Mouse (Mus musculus) cerebellum, adult 11 months (tissue): Measurements from ENCODE around the gene Elfn1.

Source experiments
- DNase-seq: peaks from one replicate; pipeline ENCODE4 v3.0.0; 2022

Elfn1 gene

GRCm38 (mm10) chr5:139907714-139908242 lies at the start of gene Elfn1:
Gene Elfn1, plus strand, starts transcription at chr5:139907943.
- no peak for DNase-seq

DNA sequence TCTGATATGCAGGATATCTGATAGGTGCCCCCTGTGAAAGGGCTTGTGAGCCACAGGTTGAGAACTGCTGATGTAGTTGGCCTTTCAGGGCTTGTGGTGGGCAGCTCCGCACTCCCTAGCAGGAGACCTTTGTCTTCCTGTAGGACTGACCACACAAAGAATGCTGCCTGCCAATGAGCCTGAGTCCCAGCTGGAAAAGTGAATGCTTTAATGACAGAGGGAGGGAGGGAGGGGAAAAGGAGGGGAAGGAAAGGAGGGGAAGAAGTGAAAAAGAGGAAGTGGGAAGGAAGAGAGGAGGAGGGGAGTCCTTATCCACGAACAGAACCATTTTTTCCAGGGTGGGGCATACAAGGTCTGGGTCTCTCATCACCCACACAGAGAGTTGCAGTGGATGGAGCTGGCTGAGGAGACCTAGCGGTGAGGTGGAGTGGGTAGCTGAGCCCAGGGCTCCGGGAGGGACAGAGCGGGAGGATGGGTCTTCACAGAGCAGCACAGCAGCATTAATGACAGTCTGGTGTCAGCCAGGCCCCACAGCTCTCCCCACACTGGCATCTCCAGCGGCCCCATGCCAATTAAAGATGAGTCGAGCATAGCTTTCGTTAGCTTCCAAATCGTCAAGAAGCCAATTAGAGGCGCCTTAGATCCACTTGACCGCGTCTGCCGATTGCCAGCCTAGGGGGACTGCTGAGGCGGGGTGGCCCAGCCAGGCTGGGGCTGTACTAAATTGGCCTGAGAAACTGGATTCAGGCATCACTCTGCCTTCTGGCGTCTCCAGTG lies 47.2 kb upstream of the Elfn1 start:
- no peak for DNase-seq

- DNase-seq: no peak
Measured at GRCm38 (mm10) chr5:139862759-139863158, 45.0 kb upstream of the Elfn1 start.

GRCm38 (mm10) chr5:139870886-139871285 lies 36.9 kb upstream of the Elfn1 start:
- no peak for DNase-seq

DNA sequence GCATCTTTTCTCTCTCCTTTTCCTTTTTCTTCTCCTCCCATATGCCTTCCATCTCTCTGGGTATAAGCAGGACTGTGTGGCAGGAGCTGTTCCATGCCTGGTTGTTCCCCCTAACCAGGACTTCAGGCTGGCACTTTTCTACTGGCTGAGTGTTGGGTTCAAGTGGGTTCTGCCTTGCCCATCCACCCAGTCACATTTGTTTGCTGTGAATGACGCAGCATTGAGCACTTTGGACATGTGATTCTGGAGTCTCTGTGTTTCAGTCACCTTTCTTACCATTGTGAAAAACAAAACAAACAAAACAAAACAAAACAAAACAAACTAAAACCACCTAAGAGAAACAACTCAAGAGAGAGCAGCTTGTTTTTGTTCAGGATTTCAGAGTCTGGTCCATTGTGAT lies 36.2 kb upstream of the Elfn1 start:
- no peak for DNase-seq

DNA sequence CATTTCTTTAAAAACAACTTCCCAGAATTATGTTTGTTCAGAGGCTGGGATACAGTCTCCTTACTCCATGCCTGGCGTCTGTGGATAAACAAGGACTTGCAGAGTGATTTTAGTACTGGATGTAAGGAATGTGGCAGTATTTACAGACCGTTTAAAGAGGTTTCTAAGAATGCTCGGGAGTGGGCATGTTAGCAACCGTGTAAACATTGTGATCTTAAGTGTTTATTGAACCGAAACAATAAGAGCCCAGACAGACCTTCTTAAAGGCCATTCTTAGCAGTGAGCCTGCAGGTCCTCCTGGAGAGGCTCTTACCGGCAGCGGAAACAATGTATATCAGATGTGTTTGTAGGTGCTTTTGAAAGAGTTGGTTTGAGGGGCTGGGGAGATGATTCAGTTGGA lies 30.2 kb upstream of the Elfn1 start:
- no peak for DNase-seq

DNA sequence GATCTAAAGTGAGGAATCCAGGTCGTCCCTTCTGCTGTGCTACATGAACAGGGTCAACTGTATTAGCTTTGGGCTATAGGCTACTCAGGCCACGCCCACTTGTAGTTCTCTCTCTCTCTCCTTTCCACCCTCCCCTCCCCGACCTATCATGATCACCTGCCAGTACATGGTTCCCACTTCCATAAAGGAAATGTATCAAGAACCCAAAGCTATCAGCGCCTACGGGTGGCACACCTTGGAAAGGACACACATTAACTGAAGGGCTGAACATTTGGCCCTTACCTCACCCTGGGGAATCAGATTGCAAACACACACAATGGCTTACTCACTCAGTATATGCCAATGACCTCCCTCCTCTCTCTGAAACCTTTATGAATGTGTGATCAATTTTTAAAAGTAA lies 28.0 kb upstream of the Elfn1 start:
- no peak for DNase-seq

DNA sequence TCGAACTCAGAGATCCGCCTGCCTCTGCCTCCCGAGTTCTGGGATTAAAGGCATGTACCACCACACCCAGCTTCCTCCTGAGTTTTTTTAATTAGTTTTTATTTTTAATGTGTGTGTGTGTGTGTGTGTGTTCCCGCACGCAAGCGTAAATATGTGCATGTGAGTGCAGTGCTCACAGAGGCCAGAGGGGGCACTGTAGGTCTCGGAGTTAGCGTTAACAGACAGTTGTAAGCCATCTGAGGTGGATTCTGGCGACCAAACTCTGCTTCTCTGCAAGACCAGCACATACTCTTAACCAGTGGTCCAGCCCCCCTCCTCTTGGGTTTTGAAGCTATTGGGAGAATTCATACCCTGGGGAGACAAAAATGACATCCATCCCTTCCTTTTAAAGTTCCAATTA lies 26.6 kb upstream of the Elfn1 start:
- DNase-seq: no peak

GRCm38 (mm10) chr5:139888624-139889023 lies 19.1 kb upstream of the Elfn1 start:
- no peak for DNase-seq

- DNase-seq: no peak
Measured at GRCm38 (mm10) chr5:139889370-139889769, 18.4 kb upstream of the Elfn1 start.

DNA sequence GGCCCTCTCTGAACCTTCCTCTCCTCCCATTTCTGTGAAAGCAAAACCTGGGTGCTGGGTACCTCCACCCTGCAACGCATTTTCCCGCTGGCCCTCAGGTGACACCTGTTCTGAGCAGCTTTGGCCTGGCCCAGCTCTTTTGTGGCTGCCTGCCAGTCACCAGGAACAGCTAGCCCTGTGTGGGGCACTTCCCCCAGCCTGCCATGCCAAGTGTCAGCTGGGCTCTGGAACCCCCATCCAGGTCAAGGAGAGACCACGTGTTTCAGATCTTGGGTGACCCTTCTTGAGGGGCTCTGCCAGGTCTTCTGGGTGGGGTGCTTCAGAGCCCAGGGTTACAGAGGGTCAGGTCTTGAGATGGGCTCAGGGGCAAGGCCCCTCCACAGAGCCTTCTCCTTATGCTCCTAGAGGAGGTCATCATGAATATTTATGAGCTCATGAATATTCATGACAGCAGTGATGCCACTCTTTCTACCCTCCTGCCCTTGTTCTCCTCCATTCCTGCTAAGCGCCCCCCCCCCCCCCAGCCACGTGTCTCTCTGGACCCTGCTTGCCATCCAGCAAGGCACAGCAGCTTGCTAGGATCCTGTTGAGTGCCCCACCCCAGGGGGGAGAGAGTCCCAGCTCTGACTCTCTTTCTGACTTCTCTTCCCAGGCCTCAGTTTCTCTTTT lies 15.3 kb upstream of the Elfn1 start:
- DNase-seq: no peak

- DNase-seq: no peak
Measured at GRCm38 (mm10) chr5:139892995-139893345, 14.8 kb upstream of the Elfn1 start.

GRCm38 (mm10) chr5:139894025-139894508 lies 13.7 kb upstream of the Elfn1 start:
- DNase-seq: no peak

GRCm38 (mm10) chr5:139899044-139899443 lies 8.7 kb upstream of the Elfn1 start:
- no peak for DNase-seq

DNA sequence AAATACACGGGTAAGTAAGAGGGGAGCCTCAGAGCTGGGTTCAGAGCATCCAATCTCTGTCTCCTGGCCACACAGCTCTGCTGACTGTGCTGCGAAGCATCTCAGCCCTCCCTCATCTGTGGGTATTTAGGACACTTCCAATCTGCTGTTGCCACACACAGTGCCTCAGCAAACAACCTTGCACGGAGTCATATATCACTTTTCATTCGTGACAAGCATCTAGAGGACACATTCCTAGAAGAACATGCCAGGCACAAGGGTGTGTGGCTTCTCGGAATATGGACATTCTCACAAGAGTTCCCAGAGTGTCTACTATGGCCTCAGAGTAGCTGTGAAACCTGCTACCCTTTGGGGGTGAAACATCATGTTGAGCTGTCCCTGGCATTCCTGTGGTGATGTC lies 2.6 kb upstream of the Elfn1 start:
- DNase-seq: no peak

DNA sequence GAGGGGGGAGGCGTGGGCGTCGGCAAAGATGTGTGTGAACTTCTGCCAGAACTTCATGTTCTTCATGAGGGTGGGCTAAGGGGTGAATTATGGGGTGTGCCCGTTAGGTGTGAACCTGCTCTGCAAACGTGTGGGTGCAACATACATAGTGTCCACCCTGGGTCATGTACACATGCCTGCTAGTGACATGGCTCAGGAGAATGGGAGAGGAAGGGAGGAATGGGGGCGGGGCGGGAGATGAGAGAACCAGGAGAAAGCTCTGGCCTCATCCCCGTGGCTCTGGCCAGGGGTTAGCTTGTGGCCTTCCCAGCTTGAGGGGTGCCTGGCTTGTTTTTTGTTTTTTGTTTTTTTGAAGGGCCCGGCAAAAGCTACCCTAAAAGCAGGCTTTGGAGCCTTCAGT lies 1.2 kb upstream of the Elfn1 start:
- DNase-seq: no peak

- DNase-seq: no peak
Measured at GRCm38 (mm10) chr5:139907241-139907640, 502 bp upstream of the Elfn1 start.

- no peak for DNase-seq
Measured at GRCm38 (mm10) chr5:139908243-139908810, 584 bp downstream of the Elfn1 start.

GRCm38 (mm10) chr5:139908811-139909627 lies 1.3 kb downstream of the Elfn1 start:
- no peak for DNase-seq

DNA sequence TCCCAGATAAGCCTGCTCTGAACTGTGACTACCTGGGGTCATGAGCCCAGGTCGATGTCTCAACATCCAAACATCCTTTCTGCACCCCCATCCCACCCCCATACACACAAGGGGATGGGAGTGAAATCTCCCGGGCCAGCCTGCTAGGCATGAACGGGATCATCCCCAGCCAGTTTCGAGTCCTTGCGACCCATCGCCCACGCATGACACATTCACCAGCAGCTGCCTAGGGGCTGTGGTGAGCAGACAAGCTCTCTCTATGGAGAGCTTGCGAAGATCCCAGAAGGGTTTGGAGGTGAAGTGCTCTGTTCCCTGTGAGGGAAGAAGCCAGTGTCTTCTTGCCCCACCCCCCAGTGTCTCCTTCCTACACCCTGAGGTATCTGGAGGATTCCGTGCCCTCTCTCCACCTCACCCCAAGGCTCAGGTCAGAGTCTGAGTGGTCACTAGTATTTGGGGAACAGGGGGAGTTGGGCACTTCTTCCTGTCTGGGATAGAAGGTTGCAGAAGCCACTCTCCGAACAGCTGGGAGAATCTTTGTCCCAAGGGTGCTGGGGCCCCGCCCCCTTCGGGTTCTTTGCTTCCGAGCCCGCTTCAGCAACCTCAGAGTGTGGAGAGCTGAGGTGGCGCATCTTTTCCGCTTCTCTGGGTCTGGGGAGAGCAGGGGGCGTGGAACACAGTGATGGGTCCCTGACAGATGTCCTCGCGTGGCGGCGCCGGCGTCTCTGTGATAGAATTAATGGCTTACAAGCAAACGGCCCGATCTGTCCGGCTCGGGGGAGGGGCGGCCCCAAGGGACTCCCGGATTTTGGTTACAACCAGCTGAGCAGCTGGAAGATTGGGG lies 2.2 kb downstream of the Elfn1 start:
- DNase-seq: no peak

DNA sequence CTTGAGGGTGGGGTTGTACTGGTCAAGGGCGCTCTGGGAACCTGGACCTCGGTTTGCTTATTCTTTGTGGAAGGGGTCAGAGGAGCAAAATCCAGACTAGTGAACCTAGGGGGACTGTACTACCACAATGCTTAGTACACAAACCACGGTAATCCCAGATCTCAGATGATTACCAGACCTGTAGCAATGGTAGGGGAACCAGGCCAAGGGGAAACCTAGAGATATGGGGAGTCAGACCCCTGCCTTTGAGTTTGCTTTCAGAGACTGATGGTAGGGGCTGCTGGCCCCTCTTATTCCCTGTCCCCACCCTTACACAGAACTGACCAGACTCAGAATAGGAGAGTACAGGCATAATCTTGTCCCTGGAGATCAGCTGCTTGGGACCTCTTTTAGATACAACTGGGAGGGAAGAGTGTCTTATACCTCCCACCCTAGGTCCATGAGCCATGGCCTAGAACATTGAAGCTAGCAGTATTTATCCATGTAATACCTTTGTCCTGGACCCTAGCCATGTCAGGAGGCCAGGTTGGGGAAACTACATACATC lies 3.1 kb downstream of the Elfn1 start:
- no peak for DNase-seq

- DNase-seq: no peak
Measured at GRCm38 (mm10) chr5:139911506-139911905, 3.8 kb downstream of the Elfn1 start.
